Mouse (Mus musculus) hindbrain, embryonic 15.5 days (tissue): ENCODE results near the gene Nlrp1a. TPM values are rescaled to one million over a fixed set of nuclear protein-coding genes. Genes with fewer than 3 reads are reported as not detected.
A peak's percentile ranks its signal among the peaks of the same experiment; 100 is the strongest.

Experiments
- ATAC-seq: fragments of 200-750 bp; cut with Nextera tagmentation; 2 replicates; pipeline ENCODE4 v1.8.0; 2017; ENCODE audit warnings: low read depth, moderate number of reproducible peaks, moderate TSS enrichment; ENCODE audit not compliant: low FRiP score
- H3K27ac ChIP-seq: fragments of 300-500 bp; sonication (generic); replicated peaks from 2 replicates; pipeline ENCODE4 v1.5.1; 2015; ENCODE audit warnings: mild to moderate bottlenecking, inconsistent platforms
- H3K27me3 ChIP-seq: fragments of 300-500 bp; sonication (generic); 2 replicates; pipeline ENCODE4 v1.6.1; 2015; ENCODE audit warnings: control low read depth, inconsistent platforms
- H3K36me3 ChIP-seq: fragments of 300-500 bp; sonication (generic); 2 replicates; pipeline ENCODE4 v1.6.1; 2015; ENCODE audit warnings: control low read depth, inconsistent platforms
- H3K4me1 ChIP-seq: fragments of 300-500 bp; sonication (generic); replicated peaks from 2 replicates; pipeline ENCODE4 v1.6.1; 2015; ENCODE audit warnings: control low read depth, inconsistent platforms
- H3K4me2 ChIP-seq: fragments of 300-500 bp; sonication (generic); 2 replicates; pipeline ENCODE4 v1.6.1; 2015; ENCODE audit warnings: moderate library complexity, mild to moderate bottlenecking, inconsistent platforms
- H3K4me3 ChIP-seq: fragments of 300-500 bp; sonication (generic); 2 replicates; pipeline ENCODE4 v1.5.1; 2015; ENCODE audit warnings: mild to moderate bottlenecking, inconsistent platforms
- H3K9ac ChIP-seq: fragments of 300-500 bp; sonication (generic); 2 replicates; pipeline ENCODE4 v1.6.1; 2015; ENCODE audit warnings: inconsistent platforms
- H3K9me3 ChIP-seq: fragments of 300-500 bp; sonication (generic); 2 replicates; pipeline ENCODE4 v1.6.1; 2016; ENCODE audit warnings: control low read depth, inconsistent platforms
- WGBS: fragments of 180-500 bp; shearing (Covaris S2); methylation state at CpG from one replicate; pipeline ENCODE4 v1.1.7; 2015; 5-methylcytosine and 5-hydroxymethylcytosine counted together
- polyA plus RNA-seq: library from polyadenylated mRNA; unstranded; fragments of >200 nt; fragmentation: Nextera tagmentation; extraction: Ambion mirVana; gene quantifications from 2 replicates; pipeline ENCODE4 v1.2.1, GENCODE M21; 2015

The Nlrp1a gene
- polyA plus RNA-seq, result 0.05 TPM in 1 of 2 replicates, not detected in the other

- Histone ChIP-seq H3K4me1 (no peaks in the 10 kb centered on the region), H3K9ac (no peak within 1 kb of the TSS), H3K27me3 (no peaks in the 10 kb centered on the region), H3K4me2 (no peak within 1 kb of the TSS), H3K4me3 (no peak within 1 kb of the TSS), H3K27ac (no peak within 1 kb of the TSS), H3K9me3 (no peaks in the 10 kb centered on the region), H3K36me3 (no peaks in the 10 kb centered on the region)
- ATAC-seq, result no peak
- WGBS, result 85% methylated on average over 3 of the region's 3 CpGs
These were observed at the start of gene Nlrp1a for GRCm38 (mm10) chr11:71144661-71145060. TSS of gene Nlrp1a (minus strand) at chr11:71144704.

GRCm38 (mm10) chr11:71169633-71170032, 25.1 kb upstream of the Nlrp1a start:
- H3K9me3 ChIP-seq, result no peaks in the 10 kb centered on the region
- no peak for ATAC-seq
- no peak overlapping the region for H3K9ac ChIP-seq
- H3K27me3 ChIP-seq, result no peaks in the 10 kb centered on the region
- 84% methylated on average over 1 of the region's 1 CpGs for WGBS
- H3K36me3 ChIP-seq, result no peaks in the 10 kb centered on the region
- no peaks in the 10 kb centered on the region for H3K4me1 ChIP-seq
- H3K4me3 ChIP-seq, result no peak overlapping the region
- H3K4me2 ChIP-seq, result no peak overlapping the region
- H3K27ac ChIP-seq, result no peak overlapping the region

GRCm38 (mm10) chr11:71164139-71164538, 19.6 kb upstream of the Nlrp1a start:
- Histone ChIP-seq H3K36me3 (no peaks in the 10 kb centered on the region), H3K9ac (no peak overlapping the region), H3K4me1 (no peaks in the 10 kb centered on the region), H3K4me2 (no peak overlapping the region), H3K9me3 (no peaks in the 10 kb centered on the region), H3K4me3 (no peak overlapping the region), H3K27ac (no peak overlapping the region), H3K27me3 (no peaks in the 10 kb centered on the region)
- ATAC-seq, result no peak
- WGBS, result 57% methylated on average over 1 of the region's 1 CpGs

- H3K4me2 ChIP-seq, result no peak overlapping the region
- H3K27me3 ChIP-seq, result no peaks in the 10 kb centered on the region
- no peak for ATAC-seq
- no peaks in the 10 kb centered on the region for H3K9me3 ChIP-seq
- WGBS, result 82% methylated on average over 3 of the region's 3 CpGs
- no peak overlapping the region for H3K9ac ChIP-seq
- H3K4me1 ChIP-seq, result no peaks in the 10 kb centered on the region
- H3K27ac ChIP-seq, result no peak overlapping the region
- no peaks in the 10 kb centered on the region for H3K36me3 ChIP-seq
- H3K4me3 ChIP-seq, result no peak overlapping the region
These were observed 15.1 kb upstream of the Nlrp1a start for GRCm38 (mm10) chr11:71159439-71160136.

- no peaks in the 10 kb centered on the region for H3K36me3 ChIP-seq
- no peaks in the 10 kb centered on the region for H3K27me3 ChIP-seq
- no peak overlapping the region for H3K4me2 ChIP-seq
- H3K9me3 ChIP-seq, result no peaks in the 10 kb centered on the region
- H3K4me3 ChIP-seq, result no peak overlapping the region
- H3K4me1 ChIP-seq, result no peaks in the 10 kb centered on the region
- no peak for ATAC-seq
- no peak overlapping the region for H3K27ac ChIP-seq
- H3K9ac ChIP-seq, result no peak overlapping the region
- WGBS, result 78% methylated on average over 1 of the region's 1 CpGs
These were observed 10.8 kb upstream of the Nlrp1a start for GRCm38 (mm10) chr11:71155272-71155671.

- Histone ChIP-seq H3K4me1 (no peaks in the 10 kb centered on the region), H3K9ac (no peak overlapping the region), H3K4me2 (no peak overlapping the region), H3K9me3 (no peaks in the 10 kb centered on the region), H3K36me3 (no peaks in the 10 kb centered on the region), H3K4me3 (no peak overlapping the region), H3K27ac (no peak overlapping the region), H3K27me3 (no peaks in the 10 kb centered on the region)
- 89% methylated on average over 1 of the region's 1 CpGs for WGBS
- no peak for ATAC-seq
These were observed 2.5 kb downstream of the Nlrp1a start for GRCm38 (mm10) chr11:71142031-71142430.

GRCm38 (mm10) chr11:71107128-71107527, 37.4 kb downstream of the Nlrp1a start:
- H3K27me3 ChIP-seq, result no peaks in the 10 kb centered on the region
- H3K4me2 ChIP-seq, result no peak overlapping the region
- no peak for ATAC-seq
- no peak overlapping the region for H3K4me3 ChIP-seq
- no peak overlapping the region for H3K27ac ChIP-seq
- 89% methylated on average over 2 of the region's 2 CpGs for WGBS
- H3K9me3 ChIP-seq, result no peaks in the 10 kb centered on the region
- no peaks in the 10 kb centered on the region for H3K4me1 ChIP-seq
- H3K36me3 ChIP-seq, result no peaks in the 10 kb centered on the region
- H3K9ac ChIP-seq, result no peak overlapping the region

GRCm38 (mm10) chr11:71106261-71107021, 38.1 kb downstream of the Nlrp1a start:
- H3K4me2 ChIP-seq, result no peak overlapping the region
- no peaks in the 10 kb centered on the region for H3K4me1 ChIP-seq
- H3K27me3 ChIP-seq, result no peaks in the 10 kb centered on the region
- ATAC-seq, result no peak
- H3K9me3 ChIP-seq, result no peaks in the 10 kb centered on the region
- no peak overlapping the region for H3K27ac ChIP-seq
- no peaks in the 10 kb centered on the region for H3K36me3 ChIP-seq
- H3K4me3 ChIP-seq, result no peak overlapping the region
- H3K9ac ChIP-seq, result no peak overlapping the region

- Histone ChIP-seq H3K4me3 (no peak overlapping the region), H3K9ac (no peak overlapping the region), H3K36me3 (no peaks in the 10 kb centered on the region)
These were observed 40.6 kb downstream of the Nlrp1a start for GRCm38 (mm10) chr11:71103931-71104330.

GRCm38 (mm10) chr11:71076342-71076741, 68.2 kb downstream of the Nlrp1a start:
- Histone ChIP-seq H3K4me3 (no peak overlapping the region), H3K27me3 (no peaks in the 10 kb centered on the region), H3K9me3 (no peaks in the 10 kb centered on the region), H3K36me3 (no peaks in the 10 kb centered on the region), H3K4me1 (no peaks in the 10 kb centered on the region), H3K27ac (no peak overlapping the region), H3K9ac (no peak overlapping the region), H3K4me2 (no peak overlapping the region)
- WGBS, result 92% methylated on average over 1 of the region's 1 CpGs
- no peak for ATAC-seq

More at GRCm38 (mm10) chr11:71103931-71104330, 40.6 kb downstream of the Nlrp1a start:
- H3K4me1 ChIP-seq, result no peaks in the 10 kb centered on the region
- no peak overlapping the region for H3K27ac ChIP-seq
- H3K27me3 ChIP-seq, result no peaks in the 10 kb centered on the region
- no peaks in the 10 kb centered on the region for H3K9me3 ChIP-seq
- no peak for ATAC-seq
- no peak overlapping the region for H3K4me2 ChIP-seq

- WGBS, result 3% methylated on average over 1 of the region's 1 CpGs
- Histone ChIP-seq H3K4me2 (no peak overlapping the region), H3K4me1 (no peaks in the 10 kb centered on the region), H3K4me3 (no peak overlapping the region), H3K27me3 (no peaks in the 10 kb centered on the region), H3K27ac (no peak overlapping the region), H3K9me3 (no peaks in the 10 kb centered on the region), H3K36me3 (no peaks in the 10 kb centered on the region), H3K9ac (no peak overlapping the region)
- ATAC-seq, result 0 out of 2 replicates have a peak, but pooled peaks have one; percentile 42
These were observed 92.0 kb downstream of the Nlrp1a start for GRCm38 (mm10) chr11:71052554-71052953.
